Mouse (Mus musculus) hindbrain, embryonic 13.5 days (tissue): ENCODE measurements around the gene Khdc4. TPM values are rescaled to one million over a fixed set of nuclear protein-coding genes. Genes with fewer than 3 reads are reported as not detected.
A peak's percentile ranks its signal among the peaks of the same experiment; 100 is the strongest.

Experiments used
- ATAC-seq: fragments of 200-750 bp; cut with Nextera tagmentation; 2 replicates; pipeline ENCODE4 v1.8.0; 2017; ENCODE audit warnings: moderate TSS enrichment; ENCODE audit not compliant: low FRiP score
- H3K27ac ChIP-seq: fragments of 300-500 bp; sonication (generic); 2 replicates; pipeline ENCODE4 v1.5.1; 2015; ENCODE audit warnings: inconsistent platforms, mild to moderate bottlenecking, moderate library complexity
- H3K27me3 ChIP-seq: fragments of 300-500 bp; sonication (generic); 2 replicates; pipeline ENCODE4 v1.6.1; 2015; ENCODE audit warnings: mild to moderate bottlenecking, inconsistent platforms
- H3K36me3 ChIP-seq: fragments of 300-500 bp; sonication (generic); 2 replicates; pipeline ENCODE4 v1.6.1; 2015; ENCODE audit warnings: mild to moderate bottlenecking, inconsistent platforms
- H3K4me1 ChIP-seq: fragments of 300-500 bp; sonication (generic); replicated peaks from 2 replicates; pipeline ENCODE4 v1.6.1; 2015; ENCODE audit warnings: inconsistent platforms
- H3K4me2 ChIP-seq: fragments of 300-500 bp; sonication (generic); 2 replicates; pipeline ENCODE4 v1.6.1; 2015; ENCODE audit warnings: inconsistent platforms, mild to moderate bottlenecking, moderate library complexity
- H3K4me3 ChIP-seq: fragments of 300-500 bp; sonication (generic); 2 replicates; pipeline ENCODE4 v1.5.1; 2015; ENCODE audit warnings: mild to moderate bottlenecking, inconsistent platforms
- H3K9ac ChIP-seq: fragments of 300-500 bp; sonication (generic); 2 replicates; pipeline ENCODE4 v1.6.1; 2015; ENCODE audit warnings: mild to moderate bottlenecking, inconsistent platforms
- H3K9me3 ChIP-seq: fragments of 300-500 bp; sonication (generic); 2 replicates; pipeline ENCODE4 v1.6.1; 2016; ENCODE audit warnings: inconsistent platforms
- WGBS: fragments of 180-500 bp; shearing (Covaris S2); methylation state at CpG from one replicate; pipeline ENCODE4 v1.1.7; 2015; 5-methylcytosine and 5-hydroxymethylcytosine counted together
- polyA plus RNA-seq: library from polyadenylated mRNA; unstranded; fragments of >200 nt; fragmentation: Nextera tagmentation; extraction: Ambion mirVana; gene quantifications from 2 replicates; pipeline ENCODE4 v1.2.1, GENCODE M21; 2015

Gene Khdc4
- polyA plus RNA-seq, 1 experiment from 2014 or later, result 97.7 TPM

GRCm38 (mm10) chr3:88754283-88754682, 68.7 kb downstream of the Khdc4 start:
- H3K4me2 ChIP-seq, result no peak overlapping the region
- H3K27ac ChIP-seq, result no peak overlapping the region
- H3K4me1 ChIP-seq, result peaks cover 47% of the 10 kb centered on the region
- no peak overlapping the region for H3K9ac ChIP-seq
- no peaks in the 10 kb centered on the region for H3K27me3 ChIP-seq
- 85% methylated on average over 4 of the region's 4 CpGs for WGBS
- peaks cover 80% of the 10 kb centered on the region for H3K36me3 ChIP-seq
- no peaks in the 10 kb centered on the region for H3K9me3 ChIP-seq
- no peak overlapping the region for H3K4me3 ChIP-seq
- ATAC-seq, result no peak

- Histone ChIP-seq H3K9me3 (no peaks in the 10 kb centered on the region), H3K27me3 (no peaks in the 10 kb centered on the region), H3K9ac (no peak overlapping the region), H3K36me3 (peaks cover 81% of the 10 kb centered on the region), H3K4me3 (no peak overlapping the region), H3K27ac (peak overlapping the region; percentile 52; the same call in 1 of the 2 replicates), H3K4me1 (peaks cover 57% of the 10 kb centered on the region), H3K4me2 (peak overlapping the region; percentile 25; the same call in 1 of the 2 replicates)
- no peak for ATAC-seq
- 75% methylated on average over 3 of the region's 3 CpGs for WGBS
Observed at GRCm38 (mm10) chr3:88755541-88755940, 69.9 kb downstream of the Khdc4 start.

- Histone ChIP-seq H3K4me3 (no peak overlapping the region), H3K4me2 (peak overlapping the region; percentile 25), H3K9ac (peak overlapping the region; percentile 60), H3K27ac (peak overlapping the region; percentile 90), H3K9me3 (no peaks in the 10 kb centered on the region), H3K27me3 (no peaks in the 10 kb centered on the region), H3K4me1 (peaks cover 60% of the 10 kb centered on the region), H3K36me3 (peaks cover 81% of the 10 kb centered on the region)
- 26% methylated on average over 4 of the region's 4 CpGs for WGBS
- peak; percentile 31; the same call in 1 of the 2 replicates for ATAC-seq
Observed at GRCm38 (mm10) chr3:88756276-88756675, 70.7 kb downstream of the Khdc4 start.

- Histone ChIP-seq H3K4me3 (no peak overlapping the region), H3K4me2 (peak overlapping the region; percentile 27), H3K36me3 (peaks cover 81% of the 10 kb centered on the region), H3K9ac (peak overlapping the region; percentile 53), H3K9me3 (no peaks in the 10 kb centered on the region), H3K27ac (peak overlapping the region; percentile 90), H3K27me3 (no peaks in the 10 kb centered on the region), H3K4me1 (peaks cover 69% of the 10 kb centered on the region)
- 6% methylated on average over 5 of the region's 5 CpGs for WGBS
- ATAC-seq, result peak; percentile 86
Observed at GRCm38 (mm10) chr3:88758045-88758500, 72.5 kb downstream of the Khdc4 start.

GRCm38 (mm10) chr3:88761619-88762018, 76.0 kb downstream of the Khdc4 start:
- Histone ChIP-seq H3K36me3 (peaks cover 70% of the 10 kb centered on the region), H3K27ac (peak overlapping the region; percentile 48)

GRCm38 (mm10) chr3:88762401-88762831, 76.8 kb downstream of the Khdc4 start:
- Histone ChIP-seq H3K9ac (no peak overlapping the region), H3K4me1 (peaks cover 49% of the 10 kb centered on the region), H3K36me3 (peaks cover 64% of the 10 kb centered on the region), H3K27me3 (no peaks in the 10 kb centered on the region), H3K4me3 (no peak overlapping the region), H3K9me3 (no peaks in the 10 kb centered on the region), H3K27ac (peak overlapping the region; percentile 48), H3K4me2 (no peak overlapping the region)
- no peak for ATAC-seq
- WGBS, result 41% methylated on average over 6 of the region's 6 CpGs

More at GRCm38 (mm10) chr3:88761619-88762018, 76.0 kb downstream of the Khdc4 start:
- Histone ChIP-seq H3K4me3 (no peak overlapping the region), H3K4me1 (peaks cover 57% of the 10 kb centered on the region), H3K9me3 (no peaks in the 10 kb centered on the region), H3K27me3 (no peaks in the 10 kb centered on the region), H3K9ac (no peak overlapping the region), H3K4me2 (no peak overlapping the region)
- 94% methylated on average over 19 of the region's 19 CpGs for WGBS
- no peak for ATAC-seq

Other genes with a start within 250 kb of the Khdc4 start
- 25.5 and 27.4 TPM in 2 replicates for gene Sema4a, start 224.6 kb upstream of the Khdc4 start, polyA plus RNA-seq
- 31.9 and 35.0 TPM in 2 replicates for gene Lmna, start 175.8 kb upstream of the Khdc4 start, polyA plus RNA-seq
- 38.9 and 40.0 TPM in 2 replicates for gene Mex3a, start 153.4 kb upstream of the Khdc4 start, polyA plus RNA-seq
- not detected in 2 replicates for gene Rab25, start 137.5 kb upstream of the Khdc4 start, polyA plus RNA-seq
- 179 and 182 TPM in 2 replicates for gene Lamtor2, start 132.7 kb upstream of the Khdc4 start, polyA plus RNA-seq
- gene Ubqln4, start 132.0 kb upstream of the Khdc4 start, polyA plus RNA-seq, result 36.7 and 38.3 TPM in 2 replicates
- gene Ssr2, start 109.9 kb upstream of the Khdc4 start, polyA plus RNA-seq, result 154 and 163 TPM in 2 replicates
- gene Arhgef2, start 79.8 kb upstream of the Khdc4 start, polyA plus RNA-seq, result 160 and 165 TPM in 2 replicates
- gene Rxfp4, start 32.7 kb upstream of the Khdc4 start, polyA plus RNA-seq, result not detected in 2 replicates
- gene Rit1, start 31.0 kb downstream of the Khdc4 start, polyA plus RNA-seq, result 57.9 and 59.0 TPM in 2 replicates
- gene Syt11, start 89.4 kb downstream of the Khdc4 start, polyA plus RNA-seq, result 212 and 215 TPM in 2 replicates
- 13.0 and 13.9 TPM in 2 replicates for gene Gon4l, start 149.4 kb downstream of the Khdc4 start, polyA plus RNA-seq
- gene Msto1, start 228.2 kb downstream of the Khdc4 start, polyA plus RNA-seq, result 43.1 and 48.4 TPM in 2 replicates